Mouse (Mus musculus) megakaryocyte, embryonic 14.5 days (primary cell): ENCODE measurements around the gene Ppm1h. TPM values are rescaled to one million over a fixed set of nuclear protein-coding genes. Genes with fewer than 3 reads are reported as not detected.
A peak's percentile ranks its signal among the peaks of the same experiment; 100 is the strongest.

Experiments
- H3K27me3 ChIP-seq: replicated peaks from 2 replicates; pipeline ENCODE3; 2012; ENCODE audit warnings: inconsistent platforms
- H3K36me3 ChIP-seq: replicated peaks from 2 replicates; pipeline ENCODE3; 2012; ENCODE audit warnings: low read length, inconsistent platforms, mixed read lengths
- H3K4me1 ChIP-seq: 2 replicates; pipeline ENCODE4 v1.6.1; 2012; ENCODE audit warnings: inconsistent platforms
- H3K4me3 ChIP-seq: replicated peaks from 2 replicates; pipeline ENCODE3; 2012; ENCODE audit warnings: moderate library complexity, mild to moderate bottlenecking, inconsistent platforms
- H3K9me3 ChIP-seq: 2 replicates; pipeline ENCODE4 v1.6.1; 2012; ENCODE audit warnings: inconsistent platforms
- FLI1 ChIP-seq: IDR thresholded peaks from 2 replicates; pipeline ENCODE4 v1.6.1; 2012; ENCODE audit warnings: low read length, inconsistent platforms, mixed read lengths
- GATA1 ChIP-seq: IDR thresholded peaks from 3 replicates; pipeline ENCODE4 v1.6.1; 2012; ENCODE audit warnings: mixed read lengths, low read length, inconsistent platforms, borderline replicate concordance
- polyA plus RNA-seq: library from polyadenylated mRNA; stranded (reverse); fragments of >175 nt; gene quantifications from 2 replicates; pipeline ENCODE4 v1.2.3, GENCODE M21; 2012; ENCODE audit warnings: low replicate concordance; ENCODE audit not compliant: insufficient read depth

Gene Ppm1h
- polyA plus RNA-seq, 1 experiment: 5.5 TPM

DNA sequence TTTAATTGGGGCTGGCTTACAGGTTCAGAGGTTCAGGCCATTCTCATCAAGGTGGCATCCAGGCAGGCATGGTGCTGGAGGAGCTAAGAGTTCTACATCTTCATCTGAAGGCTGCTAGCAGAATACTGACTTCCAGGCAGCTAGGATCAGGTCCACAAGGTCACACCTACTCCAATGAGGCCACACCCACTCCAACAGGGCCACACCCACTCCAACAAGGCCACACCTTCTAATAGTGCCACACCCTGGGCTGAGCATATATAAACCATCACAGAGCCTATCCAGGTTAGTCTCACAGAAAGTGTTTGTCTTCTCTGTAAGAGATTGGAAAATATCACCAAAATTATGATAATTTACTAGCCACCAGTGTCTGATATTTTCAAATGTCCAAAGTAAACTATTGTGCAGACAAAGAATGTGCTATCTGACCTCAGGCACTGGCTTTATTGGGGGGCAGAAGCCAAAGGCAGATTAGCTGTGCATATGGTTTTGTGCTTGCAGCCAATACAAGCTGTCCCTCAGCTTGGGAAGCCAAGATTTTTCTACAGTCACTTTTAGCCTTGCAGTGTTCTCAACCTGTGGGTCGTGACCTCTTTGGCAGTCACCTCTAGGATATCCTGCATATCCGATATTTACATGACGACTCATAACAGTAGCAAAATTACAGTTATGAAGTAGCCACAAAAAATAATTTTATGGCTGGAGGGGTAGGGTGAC, 99.5 kb downstream of the Ppm1h start:
- Histone ChIP-seq H3K4me1 (no peaks in the 10 kb centered on the region; the same call in 1 of the 2 replicates), H3K27me3 (no peaks in the 10 kb centered on the region), H3K36me3 (no peaks in the 10 kb centered on the region), H3K9me3 (peaks cover 4% of the 10 kb centered on the region; the same call in 1 of the 2 replicates), H3K4me3 (no peak overlapping the region)
- TF ChIP-seq GATA1 (no peak), FLI1 (no peak)

DNA sequence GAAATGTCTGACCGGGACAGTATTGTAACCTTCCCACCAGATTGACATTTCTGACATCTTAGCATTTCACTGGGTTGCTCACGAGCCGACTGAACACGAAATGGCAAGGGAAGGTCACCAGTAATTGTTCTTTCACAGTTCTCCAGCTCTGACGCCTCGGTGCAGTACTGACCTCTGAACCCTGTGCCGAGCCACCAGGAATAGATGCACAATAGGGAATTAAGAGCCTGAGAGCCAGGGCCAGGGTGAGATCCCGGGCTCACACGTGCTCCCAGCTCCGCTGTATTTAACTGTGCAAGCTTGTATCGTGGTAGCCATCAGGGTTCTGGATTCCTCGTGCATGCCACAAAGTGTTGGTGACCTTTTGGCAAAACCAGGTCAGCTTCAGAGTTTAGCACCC, 100.8 kb downstream of the Ppm1h start:
- H3K4me3 ChIP-seq: no peak overlapping the region
- no peaks in the 10 kb centered on the region; the same call in 1 of the 2 replicates for H3K4me1 ChIP-seq
- no peaks in the 10 kb centered on the region for H3K36me3 ChIP-seq
- TF ChIP-seq FLI1: no peak
- no peak for TF ChIP-seq GATA1
- peaks cover 4% of the 10 kb centered on the region; the same call in 1 of the 2 replicates for H3K9me3 ChIP-seq
- H3K27me3 ChIP-seq: no peaks in the 10 kb centered on the region

DNA sequence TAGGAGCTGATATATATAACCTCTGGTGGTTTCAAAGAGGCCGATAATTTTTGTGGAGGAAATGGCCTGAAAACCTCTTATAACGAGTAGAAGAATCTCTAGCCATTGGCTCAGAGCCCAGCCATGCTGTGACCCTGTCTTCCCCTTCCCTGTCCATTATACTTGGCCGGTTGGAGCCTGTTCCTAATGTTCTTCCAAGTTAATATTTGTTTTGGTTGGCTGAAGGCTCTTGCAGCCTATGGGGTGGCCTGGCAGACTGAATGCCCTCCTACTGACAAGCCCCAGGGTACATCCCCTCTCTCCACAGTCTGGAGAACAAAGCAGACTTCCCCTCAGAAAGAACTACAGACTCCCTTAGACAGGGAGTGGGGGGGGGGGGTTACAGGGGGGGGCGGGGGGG, 104.2 kb downstream of the Ppm1h start:
- Histone ChIP-seq H3K27me3 (no peaks in the 10 kb centered on the region), H3K9me3 (no peaks in the 10 kb centered on the region)
- TF ChIP-seq FLI1 (no peak), GATA1 (no peak)

DNA sequence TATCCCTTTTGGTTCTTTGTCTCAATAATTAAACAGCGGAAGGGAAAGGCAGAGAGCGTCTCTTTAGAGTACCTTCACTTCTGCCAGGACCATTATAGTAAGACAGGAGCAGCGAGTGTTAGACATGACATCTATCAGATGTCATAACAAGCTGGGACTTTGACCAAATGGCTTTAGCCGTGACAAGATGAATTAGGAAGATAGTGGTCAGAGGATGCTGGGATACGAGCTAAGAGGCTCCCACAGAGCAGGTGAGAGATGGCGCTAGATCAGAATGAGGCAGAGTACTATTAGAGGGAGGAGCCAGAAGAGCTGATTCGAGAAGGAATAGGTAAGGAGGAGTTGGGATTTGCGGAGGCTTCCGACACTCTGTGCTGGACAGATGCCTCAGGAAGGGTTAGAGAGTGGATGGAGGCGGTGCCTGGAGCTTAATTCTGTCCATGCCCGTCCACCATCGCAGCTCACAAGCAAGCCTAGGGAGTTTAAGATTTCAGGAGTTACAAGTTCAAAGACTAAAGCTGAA, 111.1 kb downstream of the Ppm1h start:
- no peak overlapping the region for H3K4me3 ChIP-seq
- peaks cover 26% of the 10 kb centered on the region for H3K4me1 ChIP-seq
- no peaks in the 10 kb centered on the region for H3K36me3 ChIP-seq
- no peaks in the 10 kb centered on the region for H3K9me3 ChIP-seq
- peaks cover 1% of the 10 kb centered on the region for H3K27me3 ChIP-seq
- TF ChIP-seq FLI1 (no peak), GATA1 (no peak)

More for the DNA sequence above, 104.2 kb downstream of the Ppm1h start:
- Histone ChIP-seq H3K4me3 (no peak overlapping the region), H3K4me1 (no peaks in the 10 kb centered on the region), H3K36me3 (no peaks in the 10 kb centered on the region)

DNA sequence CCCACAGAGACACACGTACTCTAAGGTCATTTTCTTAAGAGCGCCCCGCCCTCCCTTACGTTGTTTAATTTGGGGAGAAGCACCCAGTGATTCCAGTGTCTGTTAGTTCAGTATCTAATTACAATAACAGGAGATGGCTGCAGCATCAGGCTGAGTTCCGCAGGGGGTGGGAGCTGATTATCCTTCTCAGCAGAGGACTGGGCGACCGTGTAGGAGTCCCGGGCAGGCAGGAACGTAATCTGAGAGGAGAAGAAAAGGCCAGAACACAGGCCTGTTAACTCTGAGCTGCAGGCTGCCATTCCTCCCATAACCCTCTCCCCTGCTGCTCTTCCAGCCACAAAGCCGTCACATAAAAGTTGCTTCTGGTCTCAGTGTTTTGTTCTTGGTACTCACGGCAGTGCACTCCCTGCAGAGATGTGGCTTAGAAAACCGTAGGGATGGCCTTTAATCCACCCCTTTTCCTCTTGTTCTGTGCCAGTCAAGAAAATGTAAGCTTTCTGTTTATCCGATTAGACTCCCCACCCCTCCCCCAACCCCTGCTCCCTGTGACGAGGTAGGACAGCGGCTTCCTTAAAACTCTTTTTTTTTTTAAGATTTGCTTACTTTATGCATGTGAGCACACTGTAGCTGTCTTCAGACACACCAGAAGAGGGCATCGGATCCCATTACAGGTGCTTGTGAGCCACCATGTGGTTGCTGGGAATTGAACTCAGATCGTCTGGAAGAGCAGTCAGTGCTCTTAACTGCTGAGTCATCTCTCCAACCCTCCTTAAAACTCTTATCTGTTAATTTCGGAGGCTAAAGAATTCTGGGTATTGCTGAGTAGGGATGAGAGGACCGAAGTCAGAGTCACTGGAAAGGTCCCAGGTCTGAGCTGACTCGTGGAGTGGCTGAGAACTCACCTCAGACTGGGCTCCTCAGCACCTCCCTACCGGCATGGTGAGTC, 113.7 kb downstream of the Ppm1h start:
- Histone ChIP-seq H3K4me3 (peak overlapping the region; percentile 88), H3K4me1 (peaks cover 36% of the 10 kb centered on the region), H3K27me3 (peaks cover 1% of the 10 kb centered on the region), H3K9me3 (no peaks in the 10 kb centered on the region), H3K36me3 (peaks cover 3% of the 10 kb centered on the region)
- no peak for TF ChIP-seq GATA1
- no peak for TF ChIP-seq FLI1

DNA sequence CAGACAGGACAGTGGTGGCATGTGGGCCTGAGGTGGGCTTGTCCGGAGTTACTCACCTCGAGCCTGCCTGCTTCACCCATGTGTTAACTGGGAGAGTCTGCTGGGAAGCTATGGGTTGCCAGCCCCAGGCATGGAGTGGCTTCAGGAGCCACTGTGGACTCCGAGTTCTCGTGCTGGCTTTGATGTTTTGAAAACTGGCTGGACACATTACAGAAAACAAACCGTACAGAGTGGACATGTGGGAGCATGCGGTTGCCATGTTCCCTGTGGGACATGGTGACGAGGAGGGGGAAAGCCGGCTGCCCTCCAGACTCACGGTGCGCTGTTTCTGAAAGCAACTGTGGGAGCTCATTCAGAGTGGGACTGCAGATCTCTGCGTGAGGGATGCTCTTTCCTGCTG, 114.6 kb downstream of the Ppm1h start:
- peak overlapping the region; percentile 60 for H3K4me3 ChIP-seq
- TF ChIP-seq FLI1: no peak
- TF ChIP-seq GATA1: no peak
- H3K36me3 ChIP-seq: peaks cover 6% of the 10 kb centered on the region
- H3K4me1 ChIP-seq: peaks cover 38% of the 10 kb centered on the region
- H3K9me3 ChIP-seq: no peaks in the 10 kb centered on the region
- peaks cover 1% of the 10 kb centered on the region for H3K27me3 ChIP-seq

DNA sequence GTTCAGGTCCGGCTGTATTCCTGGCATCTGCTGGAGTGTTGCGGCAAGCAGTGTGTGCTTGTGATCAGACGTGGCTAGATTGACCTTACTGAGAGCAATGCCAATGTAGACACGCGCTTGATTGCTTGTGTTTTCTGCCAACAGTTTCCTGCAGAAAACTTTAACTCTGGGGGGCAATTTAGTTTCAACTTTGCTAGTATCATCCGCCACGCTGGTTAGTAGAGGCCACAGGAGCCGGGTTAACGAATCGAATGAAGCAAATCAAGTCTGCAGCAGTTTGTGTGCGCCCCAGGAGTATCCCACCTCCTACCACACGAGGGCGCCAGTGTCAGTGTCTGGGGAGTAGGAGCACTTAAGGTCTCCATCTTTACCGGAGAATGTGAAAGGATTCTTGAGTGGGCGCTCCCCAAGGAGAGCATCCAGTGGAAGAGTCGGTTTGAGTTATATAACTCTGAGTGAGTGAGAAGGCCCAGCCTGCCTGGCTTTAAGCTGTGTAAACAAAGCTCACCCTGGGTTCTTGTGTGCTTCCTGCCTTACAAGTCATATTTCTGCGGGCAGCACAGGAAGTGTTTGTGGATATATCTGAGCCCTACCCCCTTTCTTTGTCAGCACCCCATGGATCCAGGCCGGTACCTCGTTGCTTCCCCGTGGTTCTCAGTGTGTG, 115.8 kb downstream of the Ppm1h start:
- H3K27me3 ChIP-seq: peaks cover 1% of the 10 kb centered on the region
- H3K4me1 ChIP-seq: peaks cover 43% of the 10 kb centered on the region
- H3K9me3 ChIP-seq: no peaks in the 10 kb centered on the region
- peaks cover 6% of the 10 kb centered on the region for H3K36me3 ChIP-seq
- no peak for TF ChIP-seq GATA1
- no peak for TF ChIP-seq FLI1
- peak overlapping the region; percentile 92 for H3K4me3 ChIP-seq

DNA sequence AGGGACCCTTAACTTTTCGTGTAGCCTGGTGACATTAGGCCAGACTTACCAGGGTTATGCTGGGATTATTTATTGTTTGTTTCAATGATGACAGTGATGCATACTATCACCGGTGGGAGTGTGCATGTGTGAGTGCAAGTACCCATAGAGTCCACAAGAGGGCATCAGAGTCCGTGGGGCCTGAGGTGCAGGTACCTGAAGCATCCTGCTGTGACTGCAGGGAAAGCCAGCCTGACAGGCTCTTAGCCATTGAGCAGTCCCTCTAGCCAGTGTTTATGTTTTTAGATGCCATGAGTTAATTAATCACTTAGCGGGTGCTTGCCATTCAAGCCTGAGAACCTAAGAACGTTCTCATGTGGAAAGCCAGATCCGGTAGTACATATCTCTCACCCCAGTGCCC, 119.4 kb downstream of the Ppm1h start:
- Histone ChIP-seq H3K9me3 (no peaks in the 10 kb centered on the region), H3K27me3 (no peaks in the 10 kb centered on the region), H3K4me3 (no peak overlapping the region), H3K36me3 (peaks cover 6% of the 10 kb centered on the region), H3K4me1 (peaks cover 68% of the 10 kb centered on the region)
- no peak for TF ChIP-seq FLI1
- no peak for TF ChIP-seq GATA1

DNA sequence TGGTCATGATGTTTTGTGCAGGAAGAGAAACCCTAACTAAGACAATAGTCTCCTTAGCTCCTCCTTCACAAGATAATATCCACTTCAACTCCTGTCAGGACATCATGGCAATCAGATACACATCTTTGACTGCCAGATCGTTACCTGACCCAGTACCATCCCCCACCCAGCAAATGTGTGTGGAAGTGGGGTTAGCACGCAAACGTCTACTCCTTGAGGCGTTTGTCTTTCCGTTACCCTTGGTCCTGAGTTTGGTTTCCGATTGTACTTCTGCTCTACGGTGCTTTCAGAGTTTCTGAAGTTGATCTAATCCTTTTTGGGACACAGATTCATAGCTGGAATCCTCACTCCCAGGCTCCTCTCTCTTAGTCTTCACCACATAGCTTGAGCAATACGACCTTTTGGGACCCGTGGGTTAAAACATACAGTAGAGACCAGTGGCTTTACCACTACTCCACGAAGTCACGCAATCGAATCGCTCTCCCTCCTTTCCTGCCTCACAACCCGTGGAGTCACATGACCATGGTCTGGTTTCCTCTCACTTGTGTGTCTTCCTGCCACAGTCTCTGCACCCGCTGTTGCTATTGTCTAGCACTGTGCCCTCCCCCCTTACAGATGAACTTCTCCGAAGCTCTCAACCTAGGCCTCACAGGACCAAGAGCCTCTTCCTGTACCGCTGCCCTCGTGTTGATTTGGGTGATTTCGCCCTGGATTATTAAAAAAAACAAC, 121.6 kb downstream of the Ppm1h start:
- Histone ChIP-seq H3K4me3 (peak overlapping the region; percentile 85), H3K4me1 (peaks cover 68% of the 10 kb centered on the region), H3K9me3 (peaks cover 5% of the 10 kb centered on the region; the same call in 1 of the 2 replicates), H3K27me3 (no peaks in the 10 kb centered on the region), H3K36me3 (peaks cover 15% of the 10 kb centered on the region)
- TF ChIP-seq FLI1 (no peak), GATA1 (no peak)
